Mouse (Mus musculus) erythroblast, embryonic 14.5 days (primary cell): ENCODE measurements around the gene Glrx.

Source experiments
- GATA1 ChIP-seq: IDR thresholded peaks from 2 replicates; pipeline ENCODE4 v1.6.1; 2012; ENCODE audit warnings: low read length, inconsistent platforms, mixed read lengths
- TAL1 ChIP-seq: IDR thresholded peaks from 3 replicates; pipeline ENCODE4 v1.6.1; 2012; ENCODE audit warnings: low read length, inconsistent platforms, mixed read lengths

DNA sequence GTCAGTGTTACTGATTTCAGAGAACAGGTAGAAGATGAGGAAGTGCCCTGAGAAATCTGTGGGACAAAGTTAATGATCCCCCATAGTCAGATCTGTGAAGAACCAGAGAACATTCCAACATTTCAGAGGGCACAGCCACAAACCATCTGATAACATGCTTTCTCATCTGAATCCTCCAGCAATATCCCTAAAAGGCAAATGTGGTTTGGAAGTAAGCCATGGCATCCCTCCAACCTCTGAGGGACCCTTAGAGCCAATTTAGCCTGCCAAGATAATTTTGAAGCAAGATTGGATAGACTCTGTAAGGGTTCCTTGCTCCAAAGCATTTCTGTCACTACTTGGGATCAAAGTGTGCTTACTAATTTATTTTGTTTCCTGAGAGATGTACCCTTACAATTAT is 6.2 kb upstream of the Glrx start:
- TF ChIP-seq GATA1: no peak
- TF ChIP-seq TAL1: no peak
